10 mouse cellular contexts compared by ENCODE assay signal in genomic region chr9:57501452-57501851, GRCm38 (mm10). TPM values are rescaled to one million over a fixed set of nuclear protein-coding genes. Genes with fewer than 3 reads are reported as not detected.
DNase-seq lines count a peak whose midpoint lies in the region; ATAC-seq and TF ChIP-seq lines count a peak whose summit lies in the region.
"Had no signal": no experiment of that assay in that cellular context is flagged by ENCODE, and none has a peak within 500 bp of the region (broad histone marks: within the 10 kb centered on the region; RNA-seq: fewer than 3 reads in every experiment).

No protein-coding gene starts in this region.

- 23% methylated on average over 13 of the region's 13 CpGs for WGBS in heart, embryonic 15.5 days
- WGBS in forebrain, embryonic 14.5 days, result 2% methylated on average over 13 of the region's 13 CpGs
- WGBS in midbrain, embryonic 14.5 days, result 5% methylated on average over 13 of the region's 13 CpGs

- peak overlapping the region; percentile 26; the same call in 1 of the 2 replicates for H3K4me2 ChIP-seq in heart, embryonic 15.5 days
- peak overlapping the region; percentile 93 for H3K4me2 ChIP-seq in forebrain, embryonic 14.5 days (ENCODE audit: low read length)
- peak overlapping the region; percentile 87 for H3K4me2 ChIP-seq in midbrain, embryonic 14.5 days (ENCODE audit: low read length)

- peaks cover 45% of the 10 kb centered on the region for H3K4me1 ChIP-seq in heart, embryonic 15.5 days (replicated peaks)
- H3K4me1 ChIP-seq in E14TG2a.4 (replicated peaks; ENCODE audit: low read depth, low read length), result peaks cover 93% of the 10 kb centered on the region
- peaks cover 30% of the 10 kb centered on the region for H3K4me1 ChIP-seq in forebrain, embryonic 14.5 days (ENCODE audit: control insufficient read depth, insufficient read depth, low read length)
- H3K4me1 ChIP-seq in midbrain, embryonic 14.5 days (ENCODE audit: control insufficient read depth, insufficient read depth, low read length), result peaks cover 41% of the 10 kb centered on the region

- no peak for TF ChIP-seq CTCF in E14TG2a.4 (conservative IDR thresholded peaks at IDR 0.05; ENCODE audit: low read length)

- ATAC-seq in heart, embryonic 15.5 days (replicated peaks; ENCODE audit: insufficient number of reproducible peaks, insufficient read depth, low FRiP score, low read depth), result no peak
- peak; percentile 15; the same call in 1 of the 2 replicates for ATAC-seq in forebrain, embryonic 14.5 days
- no peak for ATAC-seq in midbrain, embryonic 14.5 days (ENCODE audit: low FRiP score, low TSS enrichment)
- no peak for ATAC-seq in erythroid progenitor cell, adult 5-6 weeks (replicated peaks; ENCODE audit: low FRiP score, poor library complexity, severe bottlenecking)

- H3K27ac ChIP-seq in heart, embryonic 15.5 days, result no peak overlapping the region
- peak overlapping the region; percentile 94 for H3K27ac ChIP-seq in forebrain, embryonic 14.5 days (ENCODE audit: low read depth, low read length)
- peak overlapping the region; percentile 85 for H3K27ac ChIP-seq in midbrain, embryonic 14.5 days (replicated peaks; ENCODE audit: low read depth, low read length)

- no peaks in the 10 kb centered on the region for H3K36me3 ChIP-seq in heart, embryonic 15.5 days
- H3K36me3 ChIP-seq in E14TG2a.4 (ENCODE audit: insufficient read depth, low read length), result peaks cover 23% of the 10 kb centered on the region
- H3K36me3 ChIP-seq in forebrain, embryonic 14.5 days (ENCODE audit: control insufficient read depth, insufficient read depth, low read length), result no peaks in the 10 kb centered on the region
- no peaks in the 10 kb centered on the region for H3K36me3 ChIP-seq in midbrain, embryonic 14.5 days (ENCODE audit: control insufficient read depth, insufficient read depth, low read length)

- no peak overlapping the region for H3K4me3 ChIP-seq in heart, embryonic 15.5 days
- H3K4me3 ChIP-seq in E14TG2a.4 (replicated peaks; ENCODE audit: low read length), result peak overlapping the region; percentile 88
- H3K4me3 ChIP-seq in forebrain, embryonic 14.5 days (ENCODE audit: low read depth, low read length), result peak overlapping the region; percentile 29
- H3K4me3 ChIP-seq in midbrain, embryonic 14.5 days (replicated peaks; ENCODE audit: low read depth, low read length), result peak overlapping the region; percentile 40

- H3K9ac ChIP-seq in heart, embryonic 15.5 days, result no peak overlapping the region
- peak overlapping the region; percentile 59 for H3K9ac ChIP-seq in forebrain, embryonic 14.5 days (ENCODE audit: low read length)
- peak overlapping the region; percentile 40 for H3K9ac ChIP-seq in midbrain, embryonic 14.5 days (replicated peaks; ENCODE audit: low read length)

- H3K9me3 ChIP-seq in heart, embryonic 15.5 days (replicated peaks), result no peaks in the 10 kb centered on the region
- no peaks in the 10 kb centered on the region for H3K9me3 ChIP-seq in E14TG2a.4 (ENCODE audit: low read length)
- no peaks in the 10 kb centered on the region for H3K9me3 ChIP-seq in forebrain, embryonic 14.5 days (replicated peaks; ENCODE audit: control insufficient read depth, low read length)
- H3K9me3 ChIP-seq in midbrain, embryonic 14.5 days (ENCODE audit: control insufficient read depth, low read length), result no peaks in the 10 kb centered on the region

- no peak for DNase-seq in heart, adult 18-20 months
- peak; percentile 84 for DNase-seq in forebrain, embryonic 14.5 days (ENCODE audit: low spot score)
- peak; percentile 57 for DNase-seq in midbrain, embryonic 14.5 days
- no peak for DNase-seq in T-cell, adult 2 months (ENCODE audit: low spot score)
- DNase-seq in cerebellum, adult 18-20 months, result no peak
- DNase-seq: adrenal gland, adult 8-10 months; heart, postnatal 14 days had no signal

- peaks cover 57% of the 10 kb centered on the region for H3K27me3 ChIP-seq in heart, embryonic 15.5 days
- H3K27me3 ChIP-seq in E14TG2a.4 (ENCODE audit: insufficient read depth, low read length), result 0 out of 2 replicates have a peak, but pooled peaks cover 2% of the 10 kb centered on the region
- H3K27me3 ChIP-seq in forebrain, embryonic 14.5 days (replicated peaks; ENCODE audit: control insufficient read depth, insufficient read depth, low read length), result peaks cover 45% of the 10 kb centered on the region
- H3K27me3 ChIP-seq in midbrain, embryonic 14.5 days (ENCODE audit: control insufficient read depth, insufficient read depth, low read length), result peaks cover 49% of the 10 kb centered on the region

RNA-seq across cellular contexts. Expression of gene Rpp25, which starts 2.4 kb away (rescaled TPM):
- polyA plus RNA-seq in heart, embryonic 15.5 days (2015; fragmentation: Nextera tagmentation; extraction: Ambion mirVana), result 11.5 and 12.9 TPM in 2 replicates
- 1 to 10 TPM in 1 of 2 experiments, under 1 TPM in 1; 0.92 to 2.0 TPM for total RNA-seq in heart, adult 18-20 months (2021)
- polyA plus RNA-seq in forebrain, embryonic 14.5 days (2014; fragmentation: Nextera tagmentation; extraction: Ambion mirVana), result 18.5 and 20.4 TPM in 2 replicates
- 28.1 and 30.7 TPM in 2 replicates for polyA plus RNA-seq in midbrain, embryonic 14.5 days (2014; fragmentation: Nextera tagmentation; extraction: Ambion mirVana)
- total RNA-seq in erythroid progenitor cell, adult 5-6 weeks (2015; ENCODE audit: low replicate concordance), result not detected in 2 replicates
- total RNA-seq in erythroid progenitor cell, adult 5-6 weeks (2017; ENCODE audit: low replicate concordance), result not detected in 2 replicates

RNA-seq across cellular contexts. Expression of gene Cox5a, which starts 19.6 kb away (rescaled TPM):
- polyA plus RNA-seq in heart, embryonic 15.5 days (2015; fragmentation: Nextera tagmentation; extraction: Ambion mirVana), result 1,248 and 1,820 TPM in 2 replicates
- total RNA-seq in heart, adult 18-20 months (2021), result 1,000 to 10,000 TPM; 2,577 to 2,715 TPM
- polyA plus RNA-seq in forebrain, embryonic 14.5 days (2014; fragmentation: Nextera tagmentation; extraction: Ambion mirVana), result 791 and 827 TPM in 2 replicates
- polyA plus RNA-seq in midbrain, embryonic 14.5 days (2014; fragmentation: Nextera tagmentation; extraction: Ambion mirVana), result 832 and 924 TPM in 2 replicates
- 138 and 226 TPM in 2 replicates for total RNA-seq in erythroid progenitor cell, adult 5-6 weeks (2015; ENCODE audit: low replicate concordance)
- total RNA-seq in erythroid progenitor cell, adult 5-6 weeks (2017; ENCODE audit: low replicate concordance), result 34.4 and 38.2 TPM in 2 replicates

RNA-seq across cellular contexts. Expression of gene Scamp5, which starts 33.6 kb away (rescaled TPM):
- 7.6 and 9.7 TPM in 2 replicates for polyA plus RNA-seq in heart, embryonic 15.5 days (2015; fragmentation: Nextera tagmentation; extraction: Ambion mirVana)
- 1 to 10 TPM; 5.7 TPM for total RNA-seq in heart, adult 18-20 months (2021)
- 73.9 and 91.1 TPM in 2 replicates for polyA plus RNA-seq in forebrain, embryonic 14.5 days (2014; fragmentation: Nextera tagmentation; extraction: Ambion mirVana)
- 98.9 and 109 TPM in 2 replicates for polyA plus RNA-seq in midbrain, embryonic 14.5 days (2014; fragmentation: Nextera tagmentation; extraction: Ambion mirVana)
- total RNA-seq in erythroid progenitor cell, adult 5-6 weeks (2015; ENCODE audit: low replicate concordance), result 0.84 TPM in 1 of 2 replicates, not detected in the other
- 1.2 TPM in 2 replicates for total RNA-seq in erythroid progenitor cell, adult 5-6 weeks (2017; ENCODE audit: low replicate concordance)

RNA-seq across cellular contexts. Expression of gene Fam219b, which starts 35.9 kb away (rescaled TPM):
- polyA plus RNA-seq in heart, embryonic 15.5 days (2015; fragmentation: Nextera tagmentation; extraction: Ambion mirVana), result 10.6 and 15.1 TPM in 2 replicates
- 1 to 10 TPM; 8.1 to 9.2 TPM for total RNA-seq in heart, adult 18-20 months (2021)
- polyA plus RNA-seq in forebrain, embryonic 14.5 days (2014; fragmentation: Nextera tagmentation; extraction: Ambion mirVana), result 20.4 and 23.6 TPM in 2 replicates
- polyA plus RNA-seq in midbrain, embryonic 14.5 days (2014; fragmentation: Nextera tagmentation; extraction: Ambion mirVana), result 23.8 and 24.1 TPM in 2 replicates
- 2.9 and 5.0 TPM in 2 replicates for total RNA-seq in erythroid progenitor cell, adult 5-6 weeks (2015; ENCODE audit: low replicate concordance)
- total RNA-seq in erythroid progenitor cell, adult 5-6 weeks (2017; ENCODE audit: low replicate concordance), result 3.5 and 5.9 TPM in 2 replicates

RNA-seq across cellular contexts. Expression of gene Mpi, which starts 51.1 kb away (rescaled TPM):
- polyA plus RNA-seq in heart, embryonic 15.5 days (2015; fragmentation: Nextera tagmentation; extraction: Ambion mirVana), result 75.2 and 80.6 TPM in 2 replicates
- total RNA-seq in heart, adult 18-20 months (2021), result 100 to 1,000 TPM; 118 to 140 TPM
- polyA plus RNA-seq in forebrain, embryonic 14.5 days (2014; fragmentation: Nextera tagmentation; extraction: Ambion mirVana), result 46.1 and 47.5 TPM in 2 replicates
- polyA plus RNA-seq in midbrain, embryonic 14.5 days (2014; fragmentation: Nextera tagmentation; extraction: Ambion mirVana), result 53.5 and 56.5 TPM in 2 replicates
- 1.7 and 4.0 TPM in 2 replicates for total RNA-seq in erythroid progenitor cell, adult 5-6 weeks (2015; ENCODE audit: low replicate concordance)
- 0.26 and 1.4 TPM in 2 replicates for total RNA-seq in erythroid progenitor cell, adult 5-6 weeks (2017; ENCODE audit: low replicate concordance)

Comparison
In these comparisons a context has a peak if more than half of its experiments do, and no peak if none do; other contexts are left out.
1. H3K4me2 ChIP-seq: peak in every context shown above with its lines; median percentile 93 in forebrain, embryonic 14.5 days; 87 in midbrain, embryonic 14.5 days; 26 in heart, embryonic 15.5 days.
2. DNase-seq: peak in forebrain, embryonic 14.5 days (single experiment) and midbrain, embryonic 14.5 days (single experiment); none in heart, adult 18-20 months (0 of 2), T-cell, adult 2 months (single experiment) and cerebellum, adult 18-20 months (0 of 2).